8 mouse cellular contexts compared by ENCODE assay signal in genomic region chr2:154657486-154658237, GRCm38 (mm10). TPM values are rescaled to one million over a fixed set of nuclear protein-coding genes. Genes with fewer than 3 reads are reported as not detected.
DNase-seq lines count a peak whose midpoint lies in the region; ATAC-seq and TF ChIP-seq lines count a peak whose summit lies in the region.

No protein-coding gene starts in this region.

- no peak for DNase-seq in frontal cortex, postnatal 36 days (ENCODE audit: low spot score in 2 of 2)
- DNase-seq in c-Kit-positive CD71-negative TER-119-negative erythroid progenitor cells, embryonic 14.5 days (ENCODE audit: low read depth), result peak; percentile 74
- DNase-seq in kidney, postnatal 0 days (ENCODE audit: low spot score), result peak; percentile 81
- peak; percentile 33 to 67 for DNase-seq in spleen, postnatal 4 days (ENCODE audit: low spot score in 2 of 2)
- DNase-seq in right cerebral cortex, postnatal 4 days, result no peak

- H3K4me1 ChIP-seq in heart, embryonic 12.5 days (replicated peaks), result peaks cover 29% of the 10 kb centered on the region
- H3K4me1 ChIP-seq in kidney, postnatal 0 days (replicated peaks; ENCODE audit: insufficient read depth, low read length), result peaks cover 21% of the 10 kb centered on the region

- H3K27ac ChIP-seq in heart, embryonic 12.5 days (ENCODE audit: poor library complexity, severe bottlenecking), result peak overlapping the region; percentile 85
- H3K27ac ChIP-seq in kidney, postnatal 0 days, result peak overlapping the region; percentile 93
- H3K27ac ChIP-seq in macrophage, result peak overlapping the region; percentile 95

- H3K4me2 ChIP-seq in heart, embryonic 12.5 days, result peak overlapping the region; percentile 88
- H3K4me2 ChIP-seq in kidney, postnatal 0 days (ENCODE audit: low read length), result peak overlapping the region; percentile 77

- peaks cover 56% of the 10 kb centered on the region for H3K79me2 ChIP-seq in macrophage (ENCODE audit: inconsistent target)

- peak overlapping the region; percentile 97 for H3K9ac ChIP-seq in heart, embryonic 12.5 days
- peak overlapping the region; percentile 77 for H3K9ac ChIP-seq in kidney, postnatal 0 days (ENCODE audit: low read depth, low read length)

- H3K4me3 ChIP-seq in heart, embryonic 12.5 days, result peak overlapping the region; percentile 92
- peak overlapping the region; percentile 61 for H3K4me3 ChIP-seq in kidney, postnatal 0 days (replicated peaks; ENCODE audit: low read depth, low read length)
- H3K4me3 ChIP-seq in macrophage (ENCODE audit: inconsistent target), result peak overlapping the region; percentile 98

- WGBS in heart, embryonic 12.5 days, result 4% methylated on average over 12 of the region's 12 CpGs
- 3% methylated on average over 12 of the region's 12 CpGs for WGBS in kidney, postnatal 0 days
- WGBS in macrophage (ENCODE audit: missing documents), result 0% methylated on average over 12 of the region's 12 CpGs

- peak; percentile 4; the same call in 1 of the 2 replicates for ATAC-seq in frontal cortex, adult (ENCODE audit: low TSS enrichment)
- peak; percentile 34; the same call in 1 of the 2 replicates for ATAC-seq in heart, embryonic 12.5 days (ENCODE audit: insufficient number of reproducible peaks, low FRiP score)
- ATAC-seq in kidney, postnatal 0 days (replicated peaks; ENCODE audit: low FRiP score, low read depth), result 0 out of 2 replicates have a peak, but pooled peaks have one; percentile 8

- TF ChIP-seq CTCF in kidney, postnatal 0 days (IDR thresholded peaks at IDR 0.05; ENCODE audit: low read depth), result no peak

- no peaks in the 10 kb centered on the region for H3K9me3 ChIP-seq in heart, embryonic 12.5 days (replicated peaks)
- H3K9me3 ChIP-seq in kidney, postnatal 0 days (replicated peaks; ENCODE audit: low read length), result no peaks in the 10 kb centered on the region

- H3K36me3 ChIP-seq in heart, embryonic 12.5 days, result peaks cover 12% of the 10 kb centered on the region
- no peaks in the 10 kb centered on the region for H3K36me3 ChIP-seq in kidney, postnatal 0 days (ENCODE audit: insufficient read depth, low read length)
- H3K36me3 ChIP-seq in macrophage (ENCODE audit: inconsistent target), result peaks cover 16% of the 10 kb centered on the region; the same call in 1 of the 2 replicates

- no peaks in the 10 kb centered on the region for H3K27me3 ChIP-seq in heart, embryonic 12.5 days (replicated peaks)
- no peaks in the 10 kb centered on the region for H3K27me3 ChIP-seq in kidney, postnatal 0 days (ENCODE audit: insufficient read depth, low read length)

RNA-seq across cellular contexts. Expression of gene Chmp4b, which starts 6.2 kb away (rescaled TPM):
- polyA plus RNA-seq in heart, embryonic 12.5 days (2016; fragmentation: Nextera tagmentation; extraction: Ambion mirVana), result 23.3 and 24.4 TPM in 2 replicates
- polyA plus RNA-seq in kidney, postnatal 0 days (2015; fragmentation: Nextera tagmentation; extraction: Ambion mirVana), result 30.0 and 34.7 TPM in 2 replicates
- 100 to 1,000 TPM in 8 of 26 experiments, 10 to 100 TPM in 18; 42.4 to 191 (median 87.5) TPM for total RNA-seq in macrophage (2018; cell fraction: chromatin; rRNA removed)
- total RNA-seq in macrophage (2018; cell fraction: cytosol; rRNA removed), result 100 to 1,000 TPM; 304 to 534 (median 451) TPM
- total RNA-seq in macrophage (2018; cell fraction: nucleus; rRNA removed), result 100 to 1,000 TPM in 24 of 26 experiments, 10 to 100 TPM in 2; 82.1 to 276 (median 202) TPM
- polyA plus RNA-seq in macrophage (2018), result 337 to 461 TPM (median 343 TPM) in 3 replicates

RNA-seq across cellular contexts. Expression of gene 4930519P11Rik, which starts 44.4 kb away (rescaled TPM):
- 0.64 TPM in 1 of 2 replicates, not detected in the other for polyA plus RNA-seq in heart, embryonic 12.5 days (2016; fragmentation: Nextera tagmentation; extraction: Ambion mirVana)
- 0.42 and 0.71 TPM in 2 replicates for polyA plus RNA-seq in kidney, postnatal 0 days (2015; fragmentation: Nextera tagmentation; extraction: Ambion mirVana)
- not detected for total RNA-seq in macrophage (2018; cell fraction: chromatin; rRNA removed)
- not detected for total RNA-seq in macrophage (2018; cell fraction: cytosol; rRNA removed)
- total RNA-seq in macrophage (2018; cell fraction: nucleus; rRNA removed), result not detected
- not detected in 3 replicates for polyA plus RNA-seq in macrophage (2018)

RNA-seq across cellular contexts. Expression of gene Zfp341, which starts 44.6 kb away (rescaled TPM):
- 0.78 and 0.82 TPM in 2 replicates for polyA plus RNA-seq in heart, embryonic 12.5 days (2016; fragmentation: Nextera tagmentation; extraction: Ambion mirVana)
- polyA plus RNA-seq in kidney, postnatal 0 days (2015; fragmentation: Nextera tagmentation; extraction: Ambion mirVana), result 0.80 and 0.82 TPM in 2 replicates
- total RNA-seq in macrophage (2018; cell fraction: chromatin; rRNA removed), result 1 to 10 TPM in 21 of 26 experiments, under 1 TPM in 5; 0.65 to 4.3 (median 2.9) TPM
- total RNA-seq in macrophage (2018; cell fraction: cytosol; rRNA removed), result 1 to 10 TPM in 20 of 26 experiments, under 1 TPM in 6; 0.56 to 1.9 (median 1.5) TPM
- 1 to 10 TPM in 23 of 26 experiments, under 1 TPM in 3; 0.67 to 4.0 (median 2.2) TPM for total RNA-seq in macrophage (2018; cell fraction: nucleus; rRNA removed)
- 1.6 to 1.9 TPM (median 1.8 TPM) in 3 replicates for polyA plus RNA-seq in macrophage (2018)

RNA-seq across cellular contexts. Expression of gene Pxmp4, which starts 54.2 kb away (rescaled TPM):
- 18.9 and 20.5 TPM in 2 replicates for polyA plus RNA-seq in heart, embryonic 12.5 days (2016; fragmentation: Nextera tagmentation; extraction: Ambion mirVana)
- polyA plus RNA-seq in kidney, postnatal 0 days (2015; fragmentation: Nextera tagmentation; extraction: Ambion mirVana), result 37.3 and 37.9 TPM in 2 replicates
- 10 to 100 TPM in 2 of 26 experiments, 1 to 10 TPM in 18, under 1 TPM in 4, not detected in 2; 0.25 to 13.3 (median 2.5) TPM for total RNA-seq in macrophage (2018; cell fraction: chromatin; rRNA removed)
- total RNA-seq in macrophage (2018; cell fraction: cytosol; rRNA removed), result 10 to 100 TPM in 11 of 26 experiments, 1 to 10 TPM in 15; 5.3 to 15.6 (median 9.6) TPM
- total RNA-seq in macrophage (2018; cell fraction: nucleus; rRNA removed), result 10 to 100 TPM in 1 of 26 experiments, 1 to 10 TPM in 24, under 1 TPM in 1; 0.79 to 10.3 (median 3.3) TPM
- polyA plus RNA-seq in macrophage (2018), result 9.5 to 12.3 TPM (median 11.9 TPM) in 3 replicates

Comparison
In these comparisons a context has a peak if more than half of its experiments do, and no peak if none do; other contexts are left out.
1. DNase-seq: peak in c-Kit-positive CD71-negative TER-119-negative erythroid progenitor cells, embryonic 14.5 days (single experiment), kidney, postnatal 0 days (single experiment) and spleen, postnatal 4 days (2 of 2); none in frontal cortex, postnatal 36 days (0 of 2) and right cerebral cortex, postnatal 4 days (single experiment).
2. Peak in every context shown above with its lines, with median percentiles within 50 percentile points of each other: ATAC-seq, H3K27ac ChIP-seq and H3K4me3 ChIP-seq.